Mouse (Mus musculus): Measurements from ENCODE around the gene Ccdc69.

- no peak for TF ChIP-seq CTCF (IDR thresholded peaks at IDR 0.05; ENCODE audit: control insufficient read depth, insufficient read depth, low read length)
- TF ChIP-seq POLR2A (IDR thresholded peaks at IDR 0.05; ENCODE audit: borderline replicate concordance, control insufficient read depth, low read depth, low read length) = no peak
Observed at GRCm38 (mm10) chr11:55103229-55103628, 25.3 kb upstream of the Ccdc69 start.

Measured in bone marrow, adult 2 months (tissue).